Mouse (Mus musculus): ENCODE measurements around the gene Pdcl2. TPM values are rescaled to one million over a fixed set of nuclear protein-coding genes. Genes with fewer than 3 reads are reported as not detected.

The Pdcl2 gene
- polyA plus RNA-seq, 1 experiment from 2014 or later, result not detected

- 87% methylated on average over 3 of the region's 3 CpGs for WGBS
- Histone ChIP-seq H3K4me2 (ENCODE audit: low read depth, low read length) (no peak overlapping the region), H3K27ac (replicated peaks; ENCODE audit: low read depth, low read length) (no peak overlapping the region)
Measured at GRCm38 (mm10) chr5:76288256-76288655, 42.7 kb downstream of the Pdcl2 start.

GRCm38 (mm10) chr5:76287062-76287461 lies 43.9 kb downstream of the Pdcl2 start:
- Histone ChIP-seq H3K4me3 (ENCODE audit: low read depth, low read length) (no peak overlapping the region), H3K9ac (replicated peaks; ENCODE audit: low read length) (no peak overlapping the region), H3K27me3 (ENCODE audit: control insufficient read depth, insufficient read depth, low read length) (no peaks in the 10 kb centered on the region), H3K4me1 (ENCODE audit: control insufficient read depth, insufficient read depth, low read length) (no peaks in the 10 kb centered on the region), H3K36me3 (replicated peaks; ENCODE audit: control insufficient read depth, insufficient read depth, low read depth, low read length) (no peaks in the 10 kb centered on the region), H3K4me2 (ENCODE audit: low read depth, low read length) (no peak overlapping the region), H3K27ac (replicated peaks; ENCODE audit: low read depth, low read length) (no peak overlapping the region), H3K9me3 (replicated peaks; ENCODE audit: control insufficient read depth, low read length) (no peaks in the 10 kb centered on the region)
- ATAC-seq (replicated peaks; ENCODE audit: insufficient number of reproducible peaks, low FRiP score, low TSS enrichment, low read depth) (no peak), DNase-seq (ENCODE audit: low spot score) (no peak)
- WGBS, result 76% methylated on average over 5 of the region's 5 CpGs

More at GRCm38 (mm10) chr5:76288256-76288655, 42.7 kb downstream of the Pdcl2 start:
- Histone ChIP-seq H3K9ac (replicated peaks; ENCODE audit: low read length) (no peak overlapping the region), H3K9me3 (replicated peaks; ENCODE audit: control insufficient read depth, low read length) (no peaks in the 10 kb centered on the region), H3K4me3 (ENCODE audit: low read depth, low read length) (no peak overlapping the region), H3K4me1 (ENCODE audit: control insufficient read depth, insufficient read depth, low read length) (no peaks in the 10 kb centered on the region), H3K36me3 (replicated peaks; ENCODE audit: control insufficient read depth, insufficient read depth, low read depth, low read length) (no peaks in the 10 kb centered on the region), H3K27me3 (ENCODE audit: control insufficient read depth, insufficient read depth, low read length) (no peaks in the 10 kb centered on the region)
- ATAC-seq (replicated peaks; ENCODE audit: insufficient number of reproducible peaks, low FRiP score, low TSS enrichment, low read depth), result no peak
- DNase-seq (ENCODE audit: low spot score), result no peak

GRCm38 (mm10) chr5:76285699-76286098 lies 45.3 kb downstream of the Pdcl2 start:
- no peaks in the 10 kb centered on the region for H3K36me3 ChIP-seq (replicated peaks; ENCODE audit: control insufficient read depth, insufficient read depth, low read depth, low read length)
- H3K9me3 ChIP-seq (replicated peaks; ENCODE audit: control insufficient read depth, low read length), result no peaks in the 10 kb centered on the region
- no peak for ATAC-seq (replicated peaks; ENCODE audit: insufficient number of reproducible peaks, low FRiP score, low TSS enrichment, low read depth)
- 58% methylated on average over 4 of the region's 4 CpGs for WGBS
- H3K27ac ChIP-seq (replicated peaks; ENCODE audit: low read depth, low read length), result no peak overlapping the region
- no peaks in the 10 kb centered on the region for H3K27me3 ChIP-seq (ENCODE audit: control insufficient read depth, insufficient read depth, low read length)
- no peak overlapping the region for H3K9ac ChIP-seq (replicated peaks; ENCODE audit: low read length)
- H3K4me1 ChIP-seq (ENCODE audit: control insufficient read depth, insufficient read depth, low read length), result no peaks in the 10 kb centered on the region
- no peak for DNase-seq (ENCODE audit: low spot score)
- no peak overlapping the region for H3K4me2 ChIP-seq (ENCODE audit: low read depth, low read length)
- H3K4me3 ChIP-seq (ENCODE audit: low read depth, low read length), result no peak overlapping the region

DNA sequence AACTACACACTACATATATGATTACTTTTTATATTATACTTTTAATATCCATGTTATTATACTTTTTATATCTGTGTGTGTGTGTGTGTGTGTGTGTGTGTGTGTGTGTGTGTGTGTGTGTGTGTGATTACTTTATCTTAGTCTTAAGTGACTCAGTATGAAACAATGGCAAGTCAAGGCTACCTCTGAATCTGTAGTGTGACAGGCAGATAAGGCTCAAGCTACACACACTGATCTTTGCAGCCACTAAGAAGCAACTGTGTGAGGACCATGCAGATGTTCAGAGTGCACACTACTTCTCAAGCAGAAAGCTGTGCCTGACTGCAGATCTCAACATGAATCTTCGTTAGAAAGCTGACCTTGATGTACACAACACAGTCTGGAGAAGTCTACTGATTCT lies 47.1 kb downstream of the Pdcl2 start:
- DNase-seq (ENCODE audit: low spot score), result no peak
- ATAC-seq (replicated peaks; ENCODE audit: insufficient number of reproducible peaks, low FRiP score, low TSS enrichment, low read depth), result no peak
- no peak overlapping the region for H3K4me3 ChIP-seq (ENCODE audit: low read depth, low read length)
- 90% methylated on average over 1 of the region's 1 CpGs for WGBS
- H3K36me3 ChIP-seq (replicated peaks; ENCODE audit: control insufficient read depth, insufficient read depth, low read depth, low read length), result no peaks in the 10 kb centered on the region
- no peak overlapping the region for H3K9ac ChIP-seq (replicated peaks; ENCODE audit: low read length)
- H3K4me1 ChIP-seq (ENCODE audit: control insufficient read depth, insufficient read depth, low read length), result no peaks in the 10 kb centered on the region
- H3K9me3 ChIP-seq (replicated peaks; ENCODE audit: control insufficient read depth, low read length), result no peaks in the 10 kb centered on the region
- no peak overlapping the region for H3K27ac ChIP-seq (replicated peaks; ENCODE audit: low read depth, low read length)
- H3K4me2 ChIP-seq (ENCODE audit: low read depth, low read length), result no peak overlapping the region
- no peaks in the 10 kb centered on the region for H3K27me3 ChIP-seq (ENCODE audit: control insufficient read depth, insufficient read depth, low read length)

DNA sequence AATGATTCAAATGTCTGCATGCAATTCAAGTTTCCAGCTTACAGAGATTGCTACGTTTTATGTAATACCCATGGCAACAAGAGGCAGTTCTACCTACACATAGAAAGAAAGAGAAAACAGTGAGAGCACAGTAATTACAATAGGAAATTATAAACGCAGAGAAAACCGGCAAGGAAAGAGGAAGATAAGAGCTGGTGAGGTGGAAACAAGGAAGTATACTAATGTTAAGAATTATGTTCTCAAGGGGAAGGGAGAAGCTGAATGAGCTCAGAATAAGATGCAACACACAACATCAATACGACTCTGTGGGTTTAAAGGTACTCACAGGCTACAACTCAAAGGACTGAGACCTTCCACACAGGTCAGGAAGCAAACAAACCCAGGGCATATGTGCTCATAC lies 56.0 kb downstream of the Pdcl2 start:
- Histone ChIP-seq H3K9ac (replicated peaks; ENCODE audit: low read length) (no peak overlapping the region), H3K36me3 (replicated peaks; ENCODE audit: control insufficient read depth, insufficient read depth, low read depth, low read length) (no peaks in the 10 kb centered on the region), H3K27me3 (ENCODE audit: control insufficient read depth, insufficient read depth, low read length) (no peaks in the 10 kb centered on the region), H3K4me3 (ENCODE audit: low read depth, low read length) (no peak overlapping the region), H3K27ac (replicated peaks; ENCODE audit: low read depth, low read length) (no peak overlapping the region), H3K9me3 (replicated peaks; ENCODE audit: control insufficient read depth, low read length) (no peaks in the 10 kb centered on the region), H3K4me1 (ENCODE audit: control insufficient read depth, insufficient read depth, low read length) (no peaks in the 10 kb centered on the region), H3K4me2 (ENCODE audit: low read depth, low read length) (no peak overlapping the region)
- 91% methylated on average over 4 of the region's 4 CpGs for WGBS
- ATAC-seq (replicated peaks; ENCODE audit: insufficient number of reproducible peaks, low FRiP score, low TSS enrichment, low read depth) (no peak), DNase-seq (ENCODE audit: low spot score) (no peak)

Other genes starting within 250 kb of the Pdcl2 start
- 23.2 and 27.0 TPM in 2 replicates for gene Srd5a3, start 190.9 kb downstream of the Pdcl2 start, polyA plus RNA-seq (2014; fragmentation: Nextera tagmentation; extraction: Ambion mirVana)
- 123 and 125 TPM in 2 replicates for gene Tmem165, start 147.3 kb downstream of the Pdcl2 start, polyA plus RNA-seq (2014; fragmentation: Nextera tagmentation; extraction: Ambion mirVana)
- 9.6 and 11.8 TPM in 2 replicates for gene Clock, start 26.4 kb downstream of the Pdcl2 start, polyA plus RNA-seq (2014; fragmentation: Nextera tagmentation; extraction: Ambion mirVana)
- gene Nmu, start 32.6 kb upstream of the Pdcl2 start, polyA plus RNA-seq (2014; fragmentation: Nextera tagmentation; extraction: Ambion mirVana), result 0.35 and 0.45 TPM in 2 replicates
- gene Gm7271, start 152.9 kb upstream of the Pdcl2 start, polyA plus RNA-seq (2014; fragmentation: Nextera tagmentation; extraction: Ambion mirVana), result 3.7 and 4.9 TPM in 2 replicates
- 48.2 and 50.4 TPM in 2 replicates for gene Exoc1, start 198.2 kb upstream of the Pdcl2 start, polyA plus RNA-seq (2014; fragmentation: Nextera tagmentation; extraction: Ambion mirVana)